Mouse (Mus musculus) testis, postnatal 14 days (tissue): ENCODE results near the gene Atp6v1d.

Source experiments
- DNase-seq: peaks from one replicate; pipeline ENCODE4 v3.0.0; 2021; ENCODE audit warnings: low spot score

Gene Atp6v1d

GRCm38 (mm10) chr12:78861496-78862253 is at the start of gene Atp6v1d, which contains the start of gene Eif2s1:
TSS of gene Atp6v1d (minus strand) at chr12:78861638.
TSS of gene Eif2s1 (plus strand) at chr12:78861819.
- peak; percentile 99 for DNase-seq

GRCm38 (mm10) chr12:78910684-78911461 is 49.4 kb upstream of the Atp6v1d start:
- no peak for DNase-seq

- DNase-seq: no peak
Measured at GRCm38 (mm10) chr12:78908081-78908605, 46.7 kb upstream of the Atp6v1d start.

- peak; percentile 74 for DNase-seq
Measured at GRCm38 (mm10) chr12:78906707-78907162, 45.3 kb upstream of the Atp6v1d start, which contains the start of gene Plek2. TSS of gene Plek2 (minus strand) at chr12:78906964.

GRCm38 (mm10) chr12:78904499-78904898 is 43.1 kb upstream of the Atp6v1d start:
- no peak for DNase-seq

GRCm38 (mm10) chr12:78903313-78903712 is 41.9 kb upstream of the Atp6v1d start:
- no peak for DNase-seq

- DNase-seq: no peak
Measured at GRCm38 (mm10) chr12:78901467-78901866, 40.0 kb upstream of the Atp6v1d start.

- DNase-seq: no peak
Measured at GRCm38 (mm10) chr12:78897861-78898260, 36.4 kb upstream of the Atp6v1d start.

GRCm38 (mm10) chr12:78891149-78891548 is 29.7 kb upstream of the Atp6v1d start:
- no peak for DNase-seq

- no peak for DNase-seq
Measured at GRCm38 (mm10) chr12:78890062-78890461, 28.6 kb upstream of the Atp6v1d start.

GRCm38 (mm10) chr12:78874581-78874980 is 13.1 kb upstream of the Atp6v1d start:
- DNase-seq: no peak

GRCm38 (mm10) chr12:78868115-78868514 is 6.7 kb upstream of the Atp6v1d start:
- no peak for DNase-seq

- no peak for DNase-seq
Measured at GRCm38 (mm10) chr12:78865434-78865833, 4.0 kb upstream of the Atp6v1d start.

GRCm38 (mm10) chr12:78862254-78862730 is 854 bp upstream of the Atp6v1d start:
- no peak for DNase-seq

- DNase-seq: no peak
Measured at GRCm38 (mm10) chr12:78860921-78861495, 430 bp downstream of the Atp6v1d start.

- DNase-seq: no peak
Measured at GRCm38 (mm10) chr12:78848246-78848645, 13.2 kb downstream of the Atp6v1d start.

GRCm38 (mm10) chr12:78842429-78842828 is 19.0 kb downstream of the Atp6v1d start:
- DNase-seq: no peak

- no peak for DNase-seq
Measured at GRCm38 (mm10) chr12:78839906-78840305, 21.5 kb downstream of the Atp6v1d start.

GRCm38 (mm10) chr12:78834496-78834895 is 26.9 kb downstream of the Atp6v1d start:
- no peak for DNase-seq

- DNase-seq: no peak
Measured at GRCm38 (mm10) chr12:78814437-78814836, 47.0 kb downstream of the Atp6v1d start.

GRCm38 (mm10) chr12:78801836-78802235 is 59.6 kb downstream of the Atp6v1d start:
- no peak for DNase-seq

GRCm38 (mm10) chr12:78800036-78800435 is 61.4 kb downstream of the Atp6v1d start:
- DNase-seq: no peak
